Mouse (Mus musculus): ENCODE results near the gene Tpd52l2. TPM values are rescaled to one million over a fixed set of nuclear protein-coding genes. Genes with fewer than 3 reads are reported as not detected.
A peak's percentile ranks its signal among the peaks of the same experiment; 100 is the strongest.
"Not testable (repeated sequence)": the region's sequence is repeated elsewhere in the genome, so short reads cannot be mapped to it uniquely, and the experiment has no call there.

Gene Tpd52l2
- polyA plus RNA-seq, 1 experiment from 2014 or later, result 164 TPM

DNA sequence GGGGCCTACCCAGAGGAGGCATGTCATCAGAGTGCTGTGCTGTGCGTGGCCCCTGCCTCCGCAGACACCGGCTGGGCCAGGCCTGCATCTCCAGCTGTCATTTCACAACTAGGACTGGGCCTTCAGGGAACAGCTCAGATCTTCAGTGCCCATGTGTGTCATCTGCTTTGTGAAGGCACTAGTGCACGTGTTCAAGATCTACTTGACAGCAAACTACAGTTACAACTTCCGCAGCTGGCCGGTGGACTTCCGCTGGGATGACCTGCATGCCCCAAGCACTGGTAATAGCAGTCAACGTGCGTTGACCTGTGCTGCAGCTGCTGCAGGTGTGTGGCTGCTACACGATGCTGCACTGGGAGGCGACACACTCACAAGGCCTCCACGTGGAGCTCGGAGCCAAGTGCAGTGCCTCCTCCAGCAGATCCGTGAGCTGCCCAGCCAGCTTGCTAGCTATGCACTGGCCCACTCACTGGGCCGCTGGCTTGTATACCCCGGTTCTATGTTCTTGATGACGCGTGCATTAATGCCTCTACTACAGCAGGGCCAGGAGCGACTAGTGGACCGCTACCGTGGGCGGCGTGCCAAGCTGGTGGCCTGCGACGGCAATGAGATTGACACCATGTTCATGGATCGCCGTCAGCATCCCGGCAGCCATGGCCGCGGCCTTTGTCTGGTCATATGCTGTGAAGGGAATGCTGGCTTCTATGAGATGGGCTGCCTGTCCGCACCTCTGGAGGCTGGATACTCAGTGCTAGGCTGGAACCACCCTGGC is 3.6 kb upstream of the Tpd52l2 start, which contains the start of gene Abhd16b:
Abhd16b (plus strand) TSS at position 51 of the 772 bp plus-strand sequence.
- ATAC-seq (ENCODE audit: low read depth) (no peak), DNase-seq (ENCODE audit: low spot score) (no peak)
- Histone ChIP-seq H3K4me2 (ENCODE audit: low read depth, low read length) (no peak within 1 kb of the TSS), H3K27ac (replicated peaks; ENCODE audit: low read depth, low read length) (no peak within 1 kb of the TSS), H3K9ac (ENCODE audit: low read depth, low read length) (no peak within 1 kb of the TSS), H3K9me3 (ENCODE audit: control insufficient read depth, low read length) (no peaks in the 10 kb centered on the region), H3K4me3 (ENCODE audit: low read depth, low read length) (no peak within 1 kb of the TSS), H3K36me3 (ENCODE audit: control insufficient read depth, insufficient read depth, low read length) (no peaks in the 10 kb centered on the region), H3K4me1 (ENCODE audit: control insufficient read depth, insufficient read depth, low read length) (peaks cover 5% of the 10 kb centered on the region; the same call in 1 of the 2 replicates), H3K27me3 (replicated peaks; ENCODE audit: control insufficient read depth, insufficient read depth, low read length) (no peaks in the 10 kb centered on the region)
- 79% methylated on average over 29 of the region's 31 CpGs for WGBS

DNA sequence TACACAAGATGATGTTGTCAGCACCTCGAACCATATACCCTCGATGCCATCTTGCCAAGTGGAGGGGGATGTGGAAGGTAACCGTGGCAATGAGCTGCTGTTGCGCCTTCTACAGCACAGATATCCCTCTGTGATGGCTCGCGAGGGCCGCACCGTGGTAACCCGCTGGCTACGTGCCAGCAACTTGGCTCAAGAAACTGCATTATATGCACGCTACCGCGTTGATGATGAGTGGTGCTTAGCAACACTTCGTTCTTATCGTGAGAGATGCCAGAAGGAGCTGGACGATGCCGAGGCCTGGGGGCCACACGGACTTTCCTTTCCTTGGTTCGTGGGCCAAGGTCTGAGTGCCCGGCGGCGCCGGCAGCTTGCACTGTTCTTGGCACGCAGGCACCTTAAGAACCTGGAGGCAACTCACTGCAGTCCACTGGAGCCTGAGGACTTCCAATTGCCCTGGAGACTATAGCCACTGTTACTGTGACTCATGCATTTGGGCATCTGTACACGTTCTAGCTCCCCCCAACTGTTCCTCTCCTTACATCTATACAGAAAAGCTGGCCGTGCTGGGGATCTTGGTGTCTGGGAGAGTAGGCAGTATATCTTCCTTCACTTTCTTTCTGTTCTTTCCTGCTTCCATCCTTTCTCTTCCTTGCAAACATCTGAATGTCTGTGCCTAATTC is 2.5 kb upstream of the Tpd52l2 start:
- no peak overlapping the region for H3K9ac ChIP-seq (ENCODE audit: low read depth, low read length)
- DNase-seq (ENCODE audit: low spot score) (no peak), ATAC-seq (ENCODE audit: low read depth) (no peak)
- no peaks in the 10 kb centered on the region for H3K27me3 ChIP-seq (replicated peaks; ENCODE audit: control insufficient read depth, insufficient read depth, low read length)
- peaks cover 9% of the 10 kb centered on the region; the same call in 1 of the 2 replicates for H3K4me1 ChIP-seq (ENCODE audit: control insufficient read depth, insufficient read depth, low read length)
- H3K9me3 ChIP-seq (ENCODE audit: control insufficient read depth, low read length), result no peaks in the 10 kb centered on the region
- no peaks in the 10 kb centered on the region for H3K36me3 ChIP-seq (ENCODE audit: control insufficient read depth, insufficient read depth, low read length)
- H3K27ac ChIP-seq (replicated peaks; ENCODE audit: low read depth, low read length), result no peak overlapping the region
- H3K4me2 ChIP-seq (ENCODE audit: low read depth, low read length), result no peak overlapping the region
- 77% methylated on average over 26 of the region's 26 CpGs for WGBS
- H3K4me3 ChIP-seq (ENCODE audit: low read depth, low read length), result no peak overlapping the region

DNA sequence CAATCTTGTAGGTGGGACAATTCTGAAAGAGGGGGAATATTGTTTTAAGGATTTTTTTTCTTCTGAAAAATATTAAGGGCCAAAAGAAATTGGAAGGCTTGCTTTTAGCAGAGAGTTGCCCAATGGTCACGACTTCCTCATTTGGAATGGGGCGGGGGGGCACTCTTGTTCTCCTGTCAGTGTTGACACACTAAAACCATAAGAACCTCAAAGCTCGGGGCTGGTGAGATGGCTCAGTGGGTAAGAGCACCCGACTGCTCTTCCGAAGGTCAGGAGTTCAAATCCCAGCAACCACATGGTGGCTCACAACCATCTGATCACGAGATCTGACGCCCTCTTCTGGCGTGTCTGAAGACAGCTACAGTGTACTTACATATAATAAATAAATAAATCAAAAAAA is 1.1 kb upstream of the Tpd52l2 start:
- DNase-seq (ENCODE audit: low spot score); H3K9ac ChIP-seq (ENCODE audit: low read depth, low read length); H3K4me3 ChIP-seq (ENCODE audit: low read depth, low read length); H3K27me3 ChIP-seq (replicated peaks; ENCODE audit: control insufficient read depth, insufficient read depth, low read length); H3K9me3 ChIP-seq (ENCODE audit: control insufficient read depth, low read length); H3K27ac ChIP-seq (replicated peaks; ENCODE audit: low read depth, low read length); ATAC-seq (ENCODE audit: low read depth); H3K4me1 ChIP-seq (ENCODE audit: control insufficient read depth, insufficient read depth, low read length): not testable (repeated sequence)
- 64% methylated on average over 8 of the region's 8 CpGs for WGBS
- peaks cover 10% of the 10 kb centered on the region for H3K36me3 ChIP-seq (ENCODE audit: control insufficient read depth, insufficient read depth, low read length)
- H3K4me2 ChIP-seq (ENCODE audit: low read depth, low read length), result peak overlapping the region; percentile 86; the same call in 1 of the 2 replicates

DNA sequence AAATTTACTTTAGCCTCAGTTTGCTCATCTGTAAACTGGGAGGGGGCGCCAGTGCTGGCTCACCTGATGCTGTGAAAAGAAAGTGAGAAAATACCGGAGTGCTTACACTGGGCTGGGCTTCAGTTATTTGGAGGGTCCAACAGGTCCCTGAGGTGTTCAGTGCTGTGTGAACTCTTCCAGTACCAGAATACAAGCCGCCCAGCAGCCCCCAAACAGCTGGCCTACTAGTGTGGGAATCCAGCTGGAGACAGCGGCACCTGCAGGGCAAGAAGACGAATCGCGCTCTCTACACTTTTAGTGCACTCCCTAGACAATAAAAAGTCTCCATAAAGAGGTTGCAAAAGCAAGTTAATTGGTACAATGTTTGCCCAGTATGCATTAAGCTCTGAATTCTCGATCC is 661 bp upstream of the Tpd52l2 start:
- 14% methylated on average over 8 of the region's 8 CpGs for WGBS
- Histone ChIP-seq H3K9ac (ENCODE audit: low read depth, low read length) (peak overlapping the region; percentile 63), H3K9me3 (ENCODE audit: control insufficient read depth, low read length) (no peaks in the 10 kb centered on the region), H3K4me3 (ENCODE audit: low read depth, low read length) (peak overlapping the region; percentile 96), H3K27ac (replicated peaks; ENCODE audit: low read depth, low read length) (peak overlapping the region; percentile 93), H3K4me1 (ENCODE audit: control insufficient read depth, insufficient read depth, low read length) (peaks cover 9% of the 10 kb centered on the region; the same call in 1 of the 2 replicates), H3K4me2 (ENCODE audit: low read depth, low read length) (peak overlapping the region; percentile 86), H3K36me3 (ENCODE audit: control insufficient read depth, insufficient read depth, low read length) (peaks cover 15% of the 10 kb centered on the region), H3K27me3 (replicated peaks; ENCODE audit: control insufficient read depth, insufficient read depth, low read length) (no peaks in the 10 kb centered on the region)
- DNase-seq (ENCODE audit: low spot score) (peak; percentile 73), ATAC-seq (ENCODE audit: low read depth) (peak; percentile 53)

DNA sequence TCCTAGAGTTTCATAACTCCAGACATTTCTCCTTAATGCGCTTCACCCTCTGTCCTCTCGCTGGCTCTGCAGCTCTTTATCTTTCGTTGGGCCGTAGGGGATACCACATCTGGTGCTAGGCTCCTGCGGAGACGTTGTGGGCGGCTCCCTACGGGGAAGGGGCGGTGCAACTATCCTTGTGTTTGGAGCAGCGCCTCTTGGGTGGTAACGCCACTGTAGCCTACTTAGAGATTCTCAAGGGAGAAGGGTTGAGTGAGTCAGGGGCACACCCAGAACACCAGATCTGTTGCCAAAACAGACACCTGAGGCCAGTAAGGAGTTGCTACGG is 570 bp downstream of the Tpd52l2 start:
- ATAC-seq (ENCODE audit: low read depth), result peak; percentile 73
- peak overlapping the region; percentile 86 for H3K4me2 ChIP-seq (ENCODE audit: low read depth, low read length)
- no peaks in the 10 kb centered on the region for H3K9me3 ChIP-seq (ENCODE audit: control insufficient read depth, low read length)
- WGBS, result 0% methylated on average over 12 of the region's 12 CpGs
- peaks cover 9% of the 10 kb centered on the region; the same call in 1 of the 2 replicates for H3K4me1 ChIP-seq (ENCODE audit: control insufficient read depth, insufficient read depth, low read length)
- peak overlapping the region; percentile 96 for H3K4me3 ChIP-seq (ENCODE audit: low read depth, low read length)
- peak overlapping the region; percentile 93 for H3K27ac ChIP-seq (replicated peaks; ENCODE audit: low read depth, low read length)
- H3K36me3 ChIP-seq (ENCODE audit: control insufficient read depth, insufficient read depth, low read length), result peaks cover 27% of the 10 kb centered on the region
- no peaks in the 10 kb centered on the region for H3K27me3 ChIP-seq (replicated peaks; ENCODE audit: control insufficient read depth, insufficient read depth, low read length)
- H3K9ac ChIP-seq (ENCODE audit: low read depth, low read length), result peak overlapping the region; percentile 97
- DNase-seq (ENCODE audit: low spot score), result peak; percentile 83

DNA sequence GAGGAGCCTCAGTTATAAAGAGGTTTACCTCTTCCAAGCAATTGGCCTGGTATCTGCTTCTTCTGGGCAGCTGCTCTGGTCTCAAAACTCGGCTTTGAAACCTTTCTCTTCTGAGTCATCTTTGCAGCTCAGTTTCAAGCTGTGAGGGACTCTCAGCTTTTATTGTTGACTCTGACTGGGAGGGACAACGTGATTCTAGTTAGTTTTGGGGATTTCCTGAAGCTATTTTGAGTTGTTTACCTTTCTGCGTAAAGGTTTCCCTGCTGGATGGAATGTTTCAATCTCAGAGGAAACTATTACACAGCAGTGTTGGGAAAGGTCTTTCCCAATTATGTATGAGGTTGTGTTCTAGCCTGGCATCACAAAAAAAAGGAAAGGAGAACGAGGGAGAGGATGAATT is 1.7 kb downstream of the Tpd52l2 start:
- H3K4me2 ChIP-seq (ENCODE audit: low read depth, low read length), result 0 out of 2 replicates have a peak overlapping the region, but pooled peaks have one; percentile 86
- no peak for DNase-seq (ENCODE audit: low spot score)
- H3K4me3 ChIP-seq (ENCODE audit: low read depth, low read length), result no peak overlapping the region
- H3K9me3 ChIP-seq (ENCODE audit: control insufficient read depth, low read length), result no peaks in the 10 kb centered on the region
- peaks cover 37% of the 10 kb centered on the region for H3K36me3 ChIP-seq (ENCODE audit: control insufficient read depth, insufficient read depth, low read length)
- H3K27ac ChIP-seq (replicated peaks; ENCODE audit: low read depth, low read length), result no peak overlapping the region
- peaks cover 9% of the 10 kb centered on the region; the same call in 1 of the 2 replicates for H3K4me1 ChIP-seq (ENCODE audit: control insufficient read depth, insufficient read depth, low read length)
- no peaks in the 10 kb centered on the region for H3K27me3 ChIP-seq (replicated peaks; ENCODE audit: control insufficient read depth, insufficient read depth, low read length)
- no peak for ATAC-seq (ENCODE audit: low read depth)
- 78% methylated on average over 4 of the region's 4 CpGs for WGBS
- 0 out of 2 replicates have a peak overlapping the region, but pooled peaks have one; percentile 14 for H3K9ac ChIP-seq (ENCODE audit: low read depth, low read length)

DNA sequence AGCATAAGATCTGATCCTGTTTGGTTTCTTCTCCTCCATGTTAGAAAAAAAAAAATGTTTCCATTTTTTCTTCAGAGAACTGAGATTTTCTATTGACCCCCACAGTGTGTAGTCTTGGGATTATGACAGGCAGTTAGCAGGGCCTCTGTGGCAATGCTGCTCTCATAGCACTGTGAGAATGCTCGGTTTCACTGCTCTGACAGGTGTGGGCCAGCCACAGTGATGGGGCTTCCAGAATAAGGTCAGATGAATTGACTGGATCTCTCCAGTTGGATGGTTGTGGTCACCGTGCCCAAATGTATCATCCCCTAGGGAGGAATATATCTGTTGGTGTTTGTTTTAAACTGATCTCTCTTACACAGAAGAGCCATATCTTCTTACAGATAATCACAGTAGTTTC is 12.2 kb downstream of the Tpd52l2 start:
- no peak for DNase-seq (ENCODE audit: low spot score)
- peaks cover 91% of the 10 kb centered on the region for H3K36me3 ChIP-seq (ENCODE audit: control insufficient read depth, insufficient read depth, low read length)
- 90% methylated on average over 2 of the region's 2 CpGs for WGBS

DNA sequence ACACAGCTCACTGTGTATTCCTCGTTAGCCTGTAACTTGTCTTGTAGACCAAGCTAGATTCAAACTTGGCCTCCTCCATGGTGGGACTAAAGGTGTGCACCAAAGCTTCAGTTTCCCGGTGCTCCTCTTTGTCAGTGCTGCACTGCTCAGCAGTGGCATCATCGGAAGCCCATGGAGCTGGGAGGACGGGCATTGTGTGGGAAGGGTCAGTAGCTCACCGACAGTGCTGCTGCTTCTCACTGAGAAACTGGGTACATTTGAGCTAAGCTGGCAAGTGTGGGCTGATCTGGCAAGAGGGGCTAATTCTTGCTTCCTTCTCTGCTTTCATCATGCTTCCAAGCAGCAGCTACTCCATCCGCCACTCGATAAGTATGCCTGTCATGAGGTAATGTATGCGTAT is 14.3 kb downstream of the Tpd52l2 start:
- whole genome bisulfite sequencing, result 91% methylated on average over 8 of the region's 8 CpGs
- H3K4me3 ChIP-seq (ENCODE audit: low read depth, low read length), result no peak overlapping the region
- DNase-seq (ENCODE audit: low spot score), result no peak
- no peak overlapping the region for H3K4me2 ChIP-seq (ENCODE audit: low read depth, low read length)
- peaks cover 95% of the 10 kb centered on the region for H3K36me3 ChIP-seq (ENCODE audit: control insufficient read depth, insufficient read depth, low read length)
- no peaks in the 10 kb centered on the region for H3K27me3 ChIP-seq (replicated peaks; ENCODE audit: control insufficient read depth, insufficient read depth, low read length)
- no peak for ATAC-seq (ENCODE audit: low read depth)
- H3K4me1 ChIP-seq (ENCODE audit: control insufficient read depth, insufficient read depth, low read length), result no peaks in the 10 kb centered on the region
- no peak overlapping the region for H3K27ac ChIP-seq (replicated peaks; ENCODE audit: low read depth, low read length)
- no peak overlapping the region for H3K9ac ChIP-seq (ENCODE audit: low read depth, low read length)
- no peaks in the 10 kb centered on the region for H3K9me3 ChIP-seq (ENCODE audit: control insufficient read depth, low read length)

More for the DNA sequence above, 12.2 kb downstream of the Tpd52l2 start:
- Histone ChIP-seq H3K9ac (ENCODE audit: low read depth, low read length) (no peak overlapping the region), H3K9me3 (ENCODE audit: control insufficient read depth, low read length) (no peaks in the 10 kb centered on the region), H3K4me2 (ENCODE audit: low read depth, low read length) (no peak overlapping the region), H3K4me1 (ENCODE audit: control insufficient read depth, insufficient read depth, low read length) (no peaks in the 10 kb centered on the region), H3K27me3 (replicated peaks; ENCODE audit: control insufficient read depth, insufficient read depth, low read length) (no peaks in the 10 kb centered on the region), H3K27ac (replicated peaks; ENCODE audit: low read depth, low read length) (no peak overlapping the region), H3K4me3 (ENCODE audit: low read depth, low read length) (no peak overlapping the region)
- no peak for ATAC-seq (ENCODE audit: low read depth)
